In the genomic region with DNA sequence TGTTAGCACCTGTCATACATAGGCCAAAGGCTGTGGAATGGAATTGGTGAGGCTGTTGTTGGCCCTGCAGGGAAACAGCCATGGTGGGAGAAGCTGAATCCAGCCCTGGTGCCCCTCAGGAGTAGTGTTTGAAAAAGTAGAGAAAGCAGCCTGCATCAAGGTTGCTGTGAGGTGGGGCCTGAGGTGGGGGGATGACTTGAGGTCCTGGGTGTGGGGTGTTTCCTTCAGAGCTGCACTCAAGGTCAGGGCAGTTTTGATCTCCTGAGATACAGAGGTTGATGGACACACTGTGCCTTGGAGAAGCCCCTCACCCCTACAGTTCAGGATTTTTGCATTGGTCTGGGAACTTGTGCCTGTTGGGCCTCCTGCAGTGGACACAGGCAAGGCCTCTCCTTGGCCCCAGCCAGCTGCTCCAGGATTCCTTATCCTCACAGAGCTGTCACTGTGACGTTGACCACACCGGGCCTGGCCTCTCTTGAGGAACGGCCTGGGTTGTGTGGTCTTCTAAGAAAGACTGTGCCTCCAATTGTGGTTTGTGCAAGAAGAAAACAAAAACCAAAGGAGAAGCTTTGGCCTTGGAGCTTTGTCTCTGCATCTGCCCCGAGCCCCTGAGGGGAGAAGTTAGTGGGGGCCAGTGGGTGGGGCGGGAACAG, we compare ENCODE assay signal across 11 mouse cellular contexts. TPM values are rescaled to one million over a fixed set of nuclear protein-coding genes. Genes with fewer than 3 reads are reported as not detected.
A peak's percentile ranks its signal among the peaks of the same experiment; 100 is the strongest.
DNase-seq lines count a peak whose midpoint lies in the region; ATAC-seq and TF ChIP-seq lines count a peak whose summit lies in the region.
"Had no signal": no experiment of that assay in that cellular context is flagged by ENCODE, and none has a peak within 500 bp of the region (broad histone marks: within the 10 kb centered on the region; RNA-seq: fewer than 3 reads in every experiment).

No protein-coding gene starts in this region.

- H3K4me3 ChIP-seq in hindbrain, embryonic 13.5 days: no peak overlapping the region
- H3K4me3 ChIP-seq in hindbrain, postnatal 0 days (ENCODE audit: low read length): no peak overlapping the region
- no peak overlapping the region for H3K4me3 ChIP-seq in neural tube, embryonic 13.5 days
- no peak overlapping the region for H3K4me3 ChIP-seq in neural tube, embryonic 15.5 days (replicated peaks)
- H3K4me3 ChIP-seq in intestine, embryonic 15.5 days (replicated peaks): 0 out of 2 replicates have a peak overlapping the region, but pooled peaks have one; percentile 2
- H3K4me3 ChIP-seq: neural tube, embryonic 12.5 days had no signal

- H3K27ac ChIP-seq in hindbrain, embryonic 13.5 days: no peak overlapping the region
- no peak overlapping the region for H3K27ac ChIP-seq in hindbrain, postnatal 0 days
- H3K27ac ChIP-seq in neural tube, embryonic 13.5 days (replicated peaks): peak overlapping the region; percentile 28; the same call in 1 of the 2 replicates
- no peak overlapping the region; the same call in 1 of the 2 replicates for H3K27ac ChIP-seq in neural tube, embryonic 15.5 days (replicated peaks)
- H3K27ac ChIP-seq in intestine, embryonic 15.5 days: peak overlapping the region; percentile 28

- no peak for ATAC-seq in hindbrain, embryonic 13.5 days (ENCODE audit: low FRiP score)
- no peak for ATAC-seq in hindbrain, postnatal 0 days
- ATAC-seq in neural tube, embryonic 13.5 days (ENCODE audit: low read depth): no peak
- no peak for ATAC-seq in neural tube, embryonic 15.5 days (ENCODE audit: low FRiP score)
- ATAC-seq in intestine, embryonic 15.5 days: no peak
- ATAC-seq: Patski had no signal

- no peaks in the 10 kb centered on the region for H3K9me3 ChIP-seq in hindbrain, embryonic 13.5 days
- no peaks in the 10 kb centered on the region for H3K9me3 ChIP-seq in hindbrain, postnatal 0 days (ENCODE audit: low read length)
- H3K9me3 ChIP-seq in neural tube, embryonic 13.5 days: no peaks in the 10 kb centered on the region
- H3K9me3 ChIP-seq in neural tube, embryonic 15.5 days (replicated peaks): no peaks in the 10 kb centered on the region
- H3K9me3 ChIP-seq in intestine, embryonic 15.5 days: no peaks in the 10 kb centered on the region
- H3K9me3 ChIP-seq: neural tube, embryonic 12.5 days had no signal

- no peak for DNase-seq in hindbrain, postnatal 0 days (ENCODE audit: low spot score)
- DNase-seq in yolk sac, embryonic 10.5 days (ENCODE audit: low spot score): no peak
- no peak for DNase-seq in adrenal gland, adult 18-20 months (ENCODE audit: low spot score in 2 of 2)
- DNase-seq: gastrocnemius, postnatal 25 days; lung, adult 2 months had no signal

- TF ChIP-seq CTCF in hindbrain, postnatal 0 days (IDR thresholded peaks at IDR 0.05; ENCODE audit: low read depth): no peak

- H3K9ac ChIP-seq in hindbrain, embryonic 13.5 days: 0 out of 2 replicates have a peak overlapping the region, but pooled peaks have one; percentile 29
- no peak overlapping the region for H3K9ac ChIP-seq in hindbrain, postnatal 0 days (replicated peaks; ENCODE audit: low read length)
- 0 out of 2 replicates have a peak overlapping the region, but pooled peaks have one; percentile 17 for H3K9ac ChIP-seq in neural tube, embryonic 13.5 days
- no peak overlapping the region for H3K9ac ChIP-seq in neural tube, embryonic 15.5 days (replicated peaks)
- 0 out of 2 replicates have a peak overlapping the region, but pooled peaks have one; percentile 2 for H3K9ac ChIP-seq in intestine, embryonic 15.5 days
- H3K9ac ChIP-seq: neural tube, embryonic 12.5 days had no signal

- H3K4me1 ChIP-seq in hindbrain, embryonic 13.5 days (replicated peaks): peaks cover 69% of the 10 kb centered on the region
- H3K4me1 ChIP-seq in hindbrain, postnatal 0 days (ENCODE audit: insufficient read depth, low read length): peaks cover 33% of the 10 kb centered on the region
- H3K4me1 ChIP-seq in neural tube, embryonic 13.5 days (replicated peaks): peaks cover 75% of the 10 kb centered on the region
- H3K4me1 ChIP-seq in neural tube, embryonic 15.5 days: peaks cover 78% of the 10 kb centered on the region
- H3K4me1 ChIP-seq in intestine, embryonic 15.5 days (replicated peaks): peaks cover 68% of the 10 kb centered on the region

- WGBS in hindbrain, embryonic 13.5 days: 78% methylated on average over 5 of the region's 5 CpGs
- whole genome bisulfite sequencing in hindbrain, postnatal 0 days: 61% methylated on average over 5 of the region's 5 CpGs
- WGBS in neural tube, embryonic 13.5 days: 72% methylated on average over 5 of the region's 5 CpGs
- WGBS in neural tube, embryonic 15.5 days: 70% methylated on average over 5 of the region's 5 CpGs
- WGBS in intestine, embryonic 15.5 days: 42% methylated on average over 5 of the region's 5 CpGs

- peaks cover 21% of the 10 kb centered on the region for H3K36me3 ChIP-seq in hindbrain, embryonic 13.5 days
- peaks cover 14% of the 10 kb centered on the region; the same call in 1 of the 2 replicates for H3K36me3 ChIP-seq in hindbrain, postnatal 0 days (ENCODE audit: insufficient read depth, low read length)
- peaks cover 17% of the 10 kb centered on the region for H3K36me3 ChIP-seq in neural tube, embryonic 13.5 days
- peaks cover 15% of the 10 kb centered on the region for H3K36me3 ChIP-seq in neural tube, embryonic 15.5 days
- H3K36me3 ChIP-seq in intestine, embryonic 15.5 days: peaks cover 21% of the 10 kb centered on the region

- no peaks in the 10 kb centered on the region for H3K27me3 ChIP-seq in hindbrain, embryonic 13.5 days
- H3K27me3 ChIP-seq in hindbrain, postnatal 0 days (ENCODE audit: insufficient read depth, low read length): no peaks in the 10 kb centered on the region
- no peaks in the 10 kb centered on the region for H3K27me3 ChIP-seq in neural tube, embryonic 13.5 days
- no peaks in the 10 kb centered on the region for H3K27me3 ChIP-seq in neural tube, embryonic 15.5 days (replicated peaks)
- H3K27me3 ChIP-seq in intestine, embryonic 15.5 days (replicated peaks): no peaks in the 10 kb centered on the region
- H3K27me3 ChIP-seq: neural tube, embryonic 12.5 days; Patski had no signal

- H3K4me2 ChIP-seq in hindbrain, embryonic 13.5 days: no peak overlapping the region
- no peak overlapping the region for H3K4me2 ChIP-seq in hindbrain, postnatal 0 days (ENCODE audit: low read depth, low read length)
- no peak overlapping the region for H3K4me2 ChIP-seq in neural tube, embryonic 13.5 days
- H3K4me2 ChIP-seq in neural tube, embryonic 15.5 days: no peak overlapping the region
- H3K4me2 ChIP-seq in intestine, embryonic 15.5 days (replicated peaks): no peak overlapping the region
- H3K4me2 ChIP-seq: neural tube, embryonic 12.5 days had no signal

RNA-seq across cellular contexts. Expression of a gene that starts 10.1 kb away (rescaled TPM):
- polyA plus RNA-seq in hindbrain, embryonic 13.5 days (2015; fragmentation: Nextera tagmentation; extraction: Ambion mirVana): 18.9 and 19.8 TPM in 2 replicates
- total RNA-seq in hindbrain, postnatal 0 days (2014; rRNA removed): 64.5 and 64.7 TPM in 2 replicates
- polyA plus RNA-seq in hindbrain, postnatal 0 days (2015; fragmentation: Nextera tagmentation; extraction: Ambion mirVana): 15.0 and 16.7 TPM in 2 replicates
- 21.9 and 26.9 TPM in 2 replicates for polyA plus RNA-seq in neural tube, embryonic 13.5 days (2015; fragmentation: Nextera tagmentation; extraction: Ambion mirVana)
- polyA plus RNA-seq in neural tube, embryonic 15.5 days (2015; fragmentation: Nextera tagmentation; extraction: Ambion mirVana): 15.7 and 25.4 TPM in 2 replicates
- polyA plus RNA-seq in intestine, embryonic 15.5 days (2015; fragmentation: Nextera tagmentation; extraction: Ambion mirVana): 53.6 and 55.2 TPM in 2 replicates
- total RNA-seq in adrenal gland, adult 18-20 months (2021): 10 to 100 TPM; 73.0 to 98.7 TPM

RNA-seq across cellular contexts. Expression of a gene that starts 11.9 kb away (rescaled TPM):
- 5.5 and 5.9 TPM in 2 replicates for polyA plus RNA-seq in hindbrain, embryonic 13.5 days (2015; fragmentation: Nextera tagmentation; extraction: Ambion mirVana)
- total RNA-seq in hindbrain, postnatal 0 days (2014; rRNA removed): 0.52 and 1.3 TPM in 2 replicates
- polyA plus RNA-seq in hindbrain, postnatal 0 days (2015; fragmentation: Nextera tagmentation; extraction: Ambion mirVana): 0.98 and 1.4 TPM in 2 replicates
- 23.0 and 36.0 TPM in 2 replicates for polyA plus RNA-seq in neural tube, embryonic 13.5 days (2015; fragmentation: Nextera tagmentation; extraction: Ambion mirVana)
- 19.2 and 22.4 TPM in 2 replicates for polyA plus RNA-seq in neural tube, embryonic 15.5 days (2015; fragmentation: Nextera tagmentation; extraction: Ambion mirVana)
- 0.10 and 0.21 TPM in 2 replicates for polyA plus RNA-seq in intestine, embryonic 15.5 days (2015; fragmentation: Nextera tagmentation; extraction: Ambion mirVana)
- total RNA-seq in adrenal gland, adult 18-20 months (2021): 1 to 10 TPM in 1 of 2 experiments, under 1 TPM in 1; 0.67 to 5.5 TPM

RNA-seq across cellular contexts. Expression of a gene that starts 42.0 kb away (rescaled TPM):
- polyA plus RNA-seq in hindbrain, embryonic 13.5 days (2015; fragmentation: Nextera tagmentation; extraction: Ambion mirVana): 63.4 and 65.5 TPM in 2 replicates
- 31.4 and 49.0 TPM in 2 replicates for total RNA-seq in hindbrain, postnatal 0 days (2014; rRNA removed)
- 62.4 and 62.7 TPM in 2 replicates for polyA plus RNA-seq in hindbrain, postnatal 0 days (2015; fragmentation: Nextera tagmentation; extraction: Ambion mirVana)
- polyA plus RNA-seq in neural tube, embryonic 13.5 days (2015; fragmentation: Nextera tagmentation; extraction: Ambion mirVana): 53.3 and 65.1 TPM in 2 replicates
- polyA plus RNA-seq in neural tube, embryonic 15.5 days (2015; fragmentation: Nextera tagmentation; extraction: Ambion mirVana): 66.6 and 71.0 TPM in 2 replicates
- 91.8 and 99.3 TPM in 2 replicates for polyA plus RNA-seq in intestine, embryonic 15.5 days (2015; fragmentation: Nextera tagmentation; extraction: Ambion mirVana)
- total RNA-seq in adrenal gland, adult 18-20 months (2021): 10 to 100 TPM; 55.1 to 61.3 TPM

RNA-seq across cellular contexts. Expression of a gene that starts 52.6 kb away (rescaled TPM):
- polyA plus RNA-seq in hindbrain, embryonic 13.5 days (2015; fragmentation: Nextera tagmentation; extraction: Ambion mirVana): 21.6 and 22.8 TPM in 2 replicates
- 9.3 and 10.0 TPM in 2 replicates for total RNA-seq in hindbrain, postnatal 0 days (2014; rRNA removed)
- 23.8 and 23.9 TPM in 2 replicates for polyA plus RNA-seq in hindbrain, postnatal 0 days (2015; fragmentation: Nextera tagmentation; extraction: Ambion mirVana)
- polyA plus RNA-seq in neural tube, embryonic 13.5 days (2015; fragmentation: Nextera tagmentation; extraction: Ambion mirVana): 22.5 and 25.7 TPM in 2 replicates
- 24.3 and 29.6 TPM in 2 replicates for polyA plus RNA-seq in neural tube, embryonic 15.5 days (2015; fragmentation: Nextera tagmentation; extraction: Ambion mirVana)
- polyA plus RNA-seq in intestine, embryonic 15.5 days (2015; fragmentation: Nextera tagmentation; extraction: Ambion mirVana): 48.9 and 55.1 TPM in 2 replicates
- total RNA-seq in adrenal gland, adult 18-20 months (2021): 10 to 100 TPM; 16.0 to 18.2 TPM

RNA-seq across cellular contexts. Expression of a gene that starts 52.7 kb away (rescaled TPM):
- 0.12 and 0.28 TPM in 2 replicates for polyA plus RNA-seq in hindbrain, embryonic 13.5 days (2015; fragmentation: Nextera tagmentation; extraction: Ambion mirVana)
- 0.31 TPM in 1 of 2 replicates, not detected in the other for total RNA-seq in hindbrain, postnatal 0 days (2014; rRNA removed)
- polyA plus RNA-seq in hindbrain, postnatal 0 days (2015; fragmentation: Nextera tagmentation; extraction: Ambion mirVana): 0.19 TPM in 2 replicates
- 0.20 and 0.25 TPM in 2 replicates for polyA plus RNA-seq in neural tube, embryonic 13.5 days (2015; fragmentation: Nextera tagmentation; extraction: Ambion mirVana)
- 0.27 and 0.51 TPM in 2 replicates for polyA plus RNA-seq in neural tube, embryonic 15.5 days (2015; fragmentation: Nextera tagmentation; extraction: Ambion mirVana)
- 0.40 and 0.69 TPM in 2 replicates for polyA plus RNA-seq in intestine, embryonic 15.5 days (2015; fragmentation: Nextera tagmentation; extraction: Ambion mirVana)
- under 1 TPM; 0.26 to 0.27 TPM for total RNA-seq in adrenal gland, adult 18-20 months (2021)

Comparison
In these comparisons a context has a peak if more than half of its experiments do, and no peak if none do; other contexts are left out.
1. H3K27ac ChIP-seq: peak in neural tube, embryonic 13.5 days (single experiment) and intestine, embryonic 15.5 days (single experiment); none in hindbrain, embryonic 13.5 days (single experiment), hindbrain, postnatal 0 days (single experiment) and neural tube, embryonic 15.5 days (single experiment).
2. H3K9ac ChIP-seq: peak in hindbrain, embryonic 13.5 days (single experiment), neural tube, embryonic 13.5 days (single experiment) and intestine, embryonic 15.5 days (single experiment); none in hindbrain, postnatal 0 days (single experiment) and neural tube, embryonic 15.5 days (single experiment).